Mouse (Mus musculus) olfactory bulb, adult 2 months (tissue): ENCODE results near the gene Gm10719.
"Not testable (repeated sequence)": the region's sequence is repeated elsewhere in the genome, so short reads cannot be mapped to it uniquely, and the experiment has no call there.

Source experiments
- CTCF ChIP-seq: fragments of 200-500 bp; IDR thresholded peaks from 2 replicates; pipeline ENCODE4 v1.5.1; 2012; ENCODE audit warnings: low read depth, mild to moderate bottlenecking, low read length, moderate library complexity; ENCODE audit not compliant: insufficient read depth
- POLR2A ChIP-seq: fragments of 200-500 bp; IDR thresholded peaks from 2 replicates; pipeline ENCODE4 v1.6.1; 2012; ENCODE audit warnings: mild to moderate bottlenecking, low read depth, low read length, moderate library complexity; ENCODE audit not compliant: insufficient read depth

DNA sequence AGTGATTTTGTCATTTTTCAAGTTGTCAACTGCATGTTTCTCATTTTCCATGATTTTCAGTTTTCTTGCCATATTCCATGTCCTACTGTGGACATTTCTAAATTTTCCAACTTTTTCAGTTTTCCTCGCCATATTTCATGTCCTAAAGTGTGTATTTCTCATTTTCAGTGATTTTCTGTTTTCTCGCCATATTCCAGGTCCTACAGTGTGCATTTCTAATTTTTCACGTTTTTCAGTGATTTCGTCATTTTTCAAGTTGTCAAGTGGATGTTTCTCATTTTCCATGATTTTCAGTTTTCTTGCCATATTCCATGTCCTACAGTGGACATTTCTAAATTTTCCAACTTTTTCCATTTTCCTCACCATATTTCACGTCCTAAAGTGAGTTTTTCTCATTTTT lies 11.0 kb upstream of the Gm10719 start:
- TF ChIP-seq CTCF, POLR2A: not testable (repeated sequence)
